Mouse (Mus musculus) intestine, embryonic 15.5 days (tissue): ENCODE measurements at regions not wholly inside any gene's neighbourhood (a gene's known extent, or its start where the extent isn't known, plus 50 kb on each side); places are given as distances from the start of the nearest gene placed in this dataset.

Source experiments
- ATAC-seq: fragments of 200-750 bp; cut with Nextera tagmentation; 2 replicates; pipeline ENCODE4 v1.8.0; 2017; ENCODE audit warnings: moderate TSS enrichment, moderate library complexity
- H3K27ac ChIP-seq: fragments of 300-500 bp; sonication (generic); 2 replicates; pipeline ENCODE4 v1.5.1; 2015; ENCODE audit warnings: mild to moderate bottlenecking, inconsistent platforms
- H3K27me3 ChIP-seq: fragments of 300-500 bp; sonication (generic); replicated peaks from 2 replicates; pipeline ENCODE4 v1.6.1; 2015; ENCODE audit warnings: inconsistent platforms
- H3K36me3 ChIP-seq: fragments of 300-500 bp; sonication (generic); 2 replicates; pipeline ENCODE4 v1.6.1; 2015; ENCODE audit warnings: inconsistent platforms
- H3K4me1 ChIP-seq: fragments of 300-500 bp; sonication (generic); replicated peaks from 2 replicates; pipeline ENCODE4 v1.6.1; 2015; ENCODE audit warnings: inconsistent platforms
- H3K4me2 ChIP-seq: fragments of 300-500 bp; sonication (generic); replicated peaks from 2 replicates; pipeline ENCODE4 v1.6.1; 2015; ENCODE audit warnings: mild to moderate bottlenecking, inconsistent platforms
- H3K4me3 ChIP-seq: fragments of 300-500 bp; sonication (generic); replicated peaks from 2 replicates; pipeline ENCODE4 v1.5.1; 2015; ENCODE audit warnings: inconsistent platforms
- H3K9ac ChIP-seq: fragments of 300-500 bp; sonication (generic); 2 replicates; pipeline ENCODE4 v1.6.1; 2015; ENCODE audit warnings: inconsistent platforms
- H3K9me3 ChIP-seq: fragments of 300-500 bp; sonication (generic); 2 replicates; pipeline ENCODE4 v1.6.1; 2016; ENCODE audit warnings: inconsistent platforms
- WGBS: fragments of 180-500 bp; shearing (Covaris S2); methylation state at CpG from one replicate; pipeline ENCODE4 v1.1.7; 2015; 5-methylcytosine and 5-hydroxymethylcytosine counted together

DNA sequence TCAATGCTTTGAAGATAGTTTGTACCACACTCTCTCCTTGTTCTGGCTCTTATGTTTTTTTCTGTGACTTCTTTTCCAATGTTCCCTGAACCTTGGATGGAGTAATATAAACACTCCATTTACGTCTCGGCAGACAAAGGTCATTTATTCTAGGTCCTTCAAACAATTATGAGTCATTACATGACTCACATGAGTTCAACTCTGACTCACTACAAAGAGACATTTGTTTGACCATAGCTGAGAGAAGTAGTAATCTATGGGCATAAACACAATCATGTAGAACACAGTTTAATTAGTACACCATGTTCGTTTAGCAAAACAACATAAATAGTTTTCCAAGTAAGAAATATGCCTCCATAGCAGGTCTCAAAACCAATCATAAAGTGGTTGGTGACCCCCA is 59.6 kb upstream of the Hmgcll1 start:
- ATAC-seq, result peak; percentile 56
- Histone ChIP-seq H3K4me3 (no peak overlapping the region), H3K4me2 (no peak overlapping the region), H3K9ac (no peak overlapping the region), H3K9me3 (no peaks in the 10 kb centered on the region), H3K4me1 (no peaks in the 10 kb centered on the region), H3K36me3 (no peaks in the 10 kb centered on the region), H3K27ac (no peak overlapping the region), H3K27me3 (no peaks in the 10 kb centered on the region)
- 36% methylated on average over 3 of the region's 3 CpGs for WGBS

DNA sequence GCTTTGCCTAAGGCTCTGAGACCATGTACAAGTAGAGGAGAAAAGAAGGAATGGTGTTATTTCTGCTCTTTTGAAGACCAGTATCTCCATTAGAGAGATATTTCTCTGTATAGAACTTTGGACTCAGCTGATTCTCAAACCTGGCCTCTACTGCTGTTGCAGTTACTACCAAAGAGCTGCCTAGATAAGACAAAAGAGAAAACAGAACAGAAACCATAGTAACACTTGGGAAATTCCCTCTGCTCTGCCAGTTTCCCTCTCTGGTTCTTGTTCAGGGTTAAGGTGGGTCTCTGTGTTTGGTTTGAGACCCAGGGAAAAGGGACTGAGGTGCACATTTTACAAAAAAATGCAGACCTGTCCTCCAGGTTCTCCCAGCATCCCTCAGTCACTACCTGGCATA is 58.3 kb upstream of the Hmgcll1 start:
- no peaks in the 10 kb centered on the region for H3K9me3 ChIP-seq
- no peak overlapping the region for H3K27ac ChIP-seq
- H3K4me2 ChIP-seq, result no peak overlapping the region
- H3K4me1 ChIP-seq, result no peaks in the 10 kb centered on the region
- no peaks in the 10 kb centered on the region for H3K36me3 ChIP-seq
- H3K27me3 ChIP-seq, result no peaks in the 10 kb centered on the region
- H3K4me3 ChIP-seq, result no peak overlapping the region
- no peak overlapping the region for H3K9ac ChIP-seq
- no peak; the same call in 1 of the 2 replicates for ATAC-seq

DNA sequence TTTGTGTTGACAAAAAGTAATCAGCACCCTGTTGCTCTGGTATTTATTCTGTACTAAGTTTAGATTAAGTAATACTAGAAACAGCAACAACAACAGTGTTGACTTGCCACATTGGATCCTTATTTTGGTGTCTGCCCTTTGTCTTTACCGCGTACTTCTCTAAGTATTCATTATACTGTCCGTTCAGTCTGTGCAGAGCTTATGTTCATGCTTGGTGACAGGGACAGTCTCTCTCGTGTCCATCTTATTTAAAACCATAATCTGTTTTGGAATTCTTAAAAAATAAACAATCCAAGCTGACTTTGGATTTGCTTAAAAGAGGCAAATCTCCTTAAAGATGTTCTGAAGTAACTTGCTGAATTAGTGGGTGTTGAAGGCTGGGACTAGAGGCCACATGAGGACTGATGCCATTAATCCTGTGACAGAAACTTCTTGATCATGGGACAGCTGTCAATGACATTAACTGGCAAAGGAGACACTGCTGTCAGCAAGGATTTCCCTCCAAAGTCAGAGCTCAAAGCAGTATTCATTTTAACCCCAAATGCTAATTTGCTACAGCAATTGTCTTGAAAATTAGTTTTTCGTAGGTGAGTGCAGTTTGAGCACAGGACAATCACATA is 55.8 kb upstream of the Hmgcll1 start:
- Histone ChIP-seq H3K4me1 (no peaks in the 10 kb centered on the region), H3K9ac (no peak overlapping the region), H3K9me3 (no peaks in the 10 kb centered on the region), H3K4me2 (no peak overlapping the region), H3K36me3 (no peaks in the 10 kb centered on the region), H3K27me3 (no peaks in the 10 kb centered on the region), H3K27ac (no peak overlapping the region), H3K4me3 (no peak overlapping the region)
- 85% methylated on average over 5 of the region's 5 CpGs for WGBS
- ATAC-seq, result no peak

DNA sequence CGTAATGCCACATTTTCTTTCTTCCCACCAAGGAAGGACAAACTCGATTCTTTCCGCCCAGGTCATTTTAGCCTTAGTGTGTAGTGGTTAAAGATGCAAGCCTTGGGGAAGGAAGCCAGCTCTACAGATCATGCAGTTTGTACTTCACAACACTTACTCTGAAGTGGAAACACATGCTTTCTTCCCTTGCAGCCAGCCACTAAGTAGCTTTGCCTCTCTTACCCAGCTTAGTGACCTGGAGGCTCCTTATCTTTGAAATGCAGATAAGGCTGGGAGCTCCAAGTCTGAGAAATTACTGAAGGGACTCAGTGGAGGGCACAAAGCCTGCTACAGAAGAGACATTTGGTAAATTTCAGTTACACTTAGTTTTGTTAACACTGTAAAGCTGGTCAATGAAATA is 54.9 kb upstream of the Hmgcll1 start:
- H3K9me3 ChIP-seq, result no peaks in the 10 kb centered on the region
- ATAC-seq, result peak; percentile 61
- no peaks in the 10 kb centered on the region for H3K4me1 ChIP-seq
- no peak overlapping the region for H3K4me3 ChIP-seq
- H3K4me2 ChIP-seq, result no peak overlapping the region
- no peaks in the 10 kb centered on the region for H3K27me3 ChIP-seq
- H3K9ac ChIP-seq, result no peak overlapping the region
- no peak overlapping the region for H3K27ac ChIP-seq
- 47% methylated on average over 3 of the region's 3 CpGs for WGBS
- no peaks in the 10 kb centered on the region for H3K36me3 ChIP-seq

DNA sequence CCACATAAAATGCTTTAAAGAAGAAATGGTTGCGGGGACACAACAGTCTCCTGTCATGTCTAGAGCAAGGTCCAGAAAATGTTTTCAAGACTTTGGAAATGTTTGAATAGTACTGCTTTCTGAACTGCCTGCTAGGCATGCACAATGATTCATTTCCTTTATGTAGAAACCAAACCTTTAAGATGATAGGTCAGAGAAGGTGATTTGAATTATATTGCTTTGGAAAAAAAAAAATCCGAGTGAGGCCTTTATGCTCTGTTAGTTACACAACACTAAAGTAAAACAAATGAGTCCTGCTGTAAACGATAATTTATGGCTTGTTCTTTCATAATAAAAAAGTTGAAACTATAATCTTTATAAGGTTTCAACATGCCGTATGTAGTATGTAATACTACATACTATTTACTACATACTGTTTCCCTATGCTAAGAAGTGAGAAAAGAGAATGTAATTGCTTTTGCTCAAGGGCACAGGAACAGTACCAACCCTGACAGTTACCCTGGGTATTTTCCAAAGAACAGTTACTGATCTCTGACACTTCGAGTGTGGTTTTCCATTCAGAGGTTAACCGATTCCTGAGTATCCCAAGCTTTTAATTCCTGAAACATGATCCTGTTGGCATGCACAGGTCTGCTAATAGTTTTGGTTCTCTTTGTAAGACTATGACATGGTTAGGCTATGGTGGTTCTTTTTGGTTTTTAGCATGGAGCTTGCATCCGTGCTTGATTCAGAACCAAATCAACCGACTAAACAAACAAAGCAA is 53.9 kb upstream of the Hmgcll1 start:
- WGBS, result 57% methylated on average over 8 of the region's 8 CpGs
- Histone ChIP-seq H3K9me3 (no peaks in the 10 kb centered on the region), H3K4me2 (no peak overlapping the region), H3K36me3 (no peaks in the 10 kb centered on the region), H3K27me3 (no peaks in the 10 kb centered on the region), H3K4me1 (no peaks in the 10 kb centered on the region), H3K9ac (no peak overlapping the region), H3K4me3 (no peak overlapping the region), H3K27ac (no peak overlapping the region)
- ATAC-seq, result peak; percentile 39; the same call in 1 of the 2 replicates
